Comparison of ENCODE assay signal across 22 mouse cellular contexts in the genomic region with DNA sequence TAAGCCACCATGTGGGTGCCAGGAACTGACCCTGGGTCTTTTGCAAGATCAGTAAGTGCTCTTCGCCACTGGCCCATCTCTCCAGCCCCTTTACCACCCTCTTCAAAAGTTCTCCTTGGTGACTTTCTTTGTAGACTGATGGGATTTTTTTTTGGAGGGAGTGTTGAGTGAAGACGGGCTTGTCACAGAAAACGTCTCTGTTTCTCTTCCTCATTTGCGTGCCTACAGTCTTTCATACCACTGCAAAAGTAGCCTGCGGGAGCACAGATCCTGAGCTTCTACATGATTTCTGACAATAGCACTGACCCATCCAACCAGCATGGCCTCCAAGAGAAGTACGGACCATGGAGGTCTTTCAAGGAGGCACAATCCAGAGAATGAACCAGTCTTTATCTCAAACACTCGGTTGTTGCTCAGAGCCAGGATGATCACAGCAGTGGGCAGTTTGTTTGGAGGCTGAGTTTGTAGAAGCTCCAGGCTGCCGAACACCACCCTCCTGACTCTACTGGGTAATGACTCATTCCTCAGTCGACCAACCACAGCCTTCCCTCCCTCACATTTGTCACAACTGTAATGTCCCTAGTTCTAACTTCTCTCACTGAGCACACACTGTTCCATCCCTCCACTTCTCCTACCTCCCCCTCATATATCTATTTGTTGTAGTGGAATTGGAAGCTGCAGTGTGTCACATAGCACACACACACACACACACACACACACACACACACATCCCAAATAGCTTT.
DNase-seq lines count a peak whose midpoint lies in the region; ATAC-seq lines count a peak whose summit lies in the region.
"Had no signal": no experiment of that assay in that cellular context is flagged by ENCODE, and none has a peak within 500 bp of the region (broad histone marks: within the 10 kb centered on the region; RNA-seq: fewer than 3 reads in every experiment).

No protein-coding gene starts in this region.

- 89% methylated on average over 9 of the region's 9 CpGs for WGBS in midbrain, embryonic 11.5 days
- WGBS in midbrain, embryonic 10.5 days, result 87% methylated on average over 9 of the region's 9 CpGs

- H3K4me1 ChIP-seq in midbrain, embryonic 11.5 days (ENCODE audit: control insufficient read depth, insufficient read depth, low read length), result peaks cover 2% of the 10 kb centered on the region; the same call in 1 of the 2 replicates
- H3K4me1 ChIP-seq in midbrain, embryonic 10.5 days, result peaks cover 9% of the 10 kb centered on the region

- H3K9me3 ChIP-seq in midbrain, embryonic 11.5 days (ENCODE audit: control insufficient read depth, low read length), result no peaks in the 10 kb centered on the region
- no peaks in the 10 kb centered on the region for H3K9me3 ChIP-seq in midbrain, embryonic 10.5 days (replicated peaks)
- H3K9me3 ChIP-seq: embryonic facial prominence, embryonic 15.5 days; heart, embryonic 12.5 days; kidney, embryonic 15.5 days had no signal

- no peaks in the 10 kb centered on the region for H3K36me3 ChIP-seq in midbrain, embryonic 11.5 days (ENCODE audit: control insufficient read depth, insufficient read depth, low read length)
- H3K36me3 ChIP-seq in midbrain, embryonic 10.5 days, result no peaks in the 10 kb centered on the region
- H3K36me3 ChIP-seq: embryonic facial prominence, embryonic 15.5 days; heart, embryonic 12.5 days; kidney, embryonic 15.5 days had no signal

- H3K27ac ChIP-seq in midbrain, embryonic 11.5 days (ENCODE audit: low read depth, low read length), result no peak overlapping the region
- no peak overlapping the region for H3K27ac ChIP-seq in midbrain, embryonic 10.5 days (replicated peaks)
- H3K27ac ChIP-seq: embryonic facial prominence, embryonic 15.5 days; hindbrain, postnatal 0 days; kidney, embryonic 15.5 days had no signal

- H3K4me3 ChIP-seq in midbrain, embryonic 11.5 days (ENCODE audit: low read depth, low read length), result no peak overlapping the region
- H3K4me3 ChIP-seq in midbrain, embryonic 10.5 days, result no peak overlapping the region
- H3K4me3 ChIP-seq: embryonic facial prominence, embryonic 15.5 days; heart, embryonic 12.5 days; kidney, embryonic 15.5 days had no signal

- peak; percentile 76 for ATAC-seq in frontal cortex, adult (ENCODE audit: low TSS enrichment)
- no peak for ATAC-seq in midbrain, embryonic 11.5 days (ENCODE audit: low FRiP score)
- peak; percentile 67 for ATAC-seq in granulocyte monocyte progenitor cell, adult 5-6 weeks (replicated peaks; ENCODE audit: poor library complexity, severe bottlenecking)
- ATAC-seq: forebrain, embryonic 14.5 days; hindbrain, postnatal 0 days; intestine, postnatal 0 days; liver, postnatal 0 days had no signal

- H3K4me2 ChIP-seq in midbrain, embryonic 11.5 days, result no peak overlapping the region
- H3K4me2 ChIP-seq: embryonic facial prominence, embryonic 15.5 days; heart, embryonic 12.5 days; kidney, embryonic 15.5 days had no signal

- H3K9ac ChIP-seq in midbrain, embryonic 11.5 days (ENCODE audit: low read length), result no peak overlapping the region
- H3K9ac ChIP-seq: embryonic facial prominence, embryonic 15.5 days; heart, embryonic 12.5 days; kidney, embryonic 15.5 days; liver, postnatal 0 days had no signal

- H3K27me3 ChIP-seq in midbrain, embryonic 11.5 days (ENCODE audit: control insufficient read depth, insufficient read depth, low read length), result no peaks in the 10 kb centered on the region
- H3K27me3 ChIP-seq in midbrain, embryonic 10.5 days (ENCODE audit: low read depth, poor library complexity, severe bottlenecking), result no peaks in the 10 kb centered on the region
- H3K27me3 ChIP-seq: heart, embryonic 12.5 days; kidney, embryonic 15.5 days had no signal

- DNase-seq in frontal cortex, postnatal 10 days (ENCODE audit: low spot score in 2 of 2), result no peak
- peak; percentile 33 for DNase-seq in midbrain, embryonic 11.5 days (ENCODE audit: low spot score, missing footprints)
- DNase-seq in midbrain, embryonic 10.5 days (ENCODE audit: low spot score), result no peak
- DNase-seq in cerebellum, adult 9-11 months, result no peak
- no peak for DNase-seq in adipocyte (ENCODE audit: low spot score)
- DNase-seq: adrenal gland, postnatal 36 days; cerebellum, adult 18-20 months; gastrocnemius, postnatal 10 days; heart, postnatal 14 days; kidney, postnatal 36 days; liver, postnatal 0 days; lung, postnatal 14 days; right cerebral cortex, postnatal 14 days; thymus, postnatal 25 days had no signal
